Mouse (Mus musculus): ENCODE measurements around the gene Sap30bp. TPM values are rescaled to one million over a fixed set of nuclear protein-coding genes. Genes with fewer than 3 reads are reported as not detected.

Gene Sap30bp
- polyA plus RNA-seq (2012; rRNA removed) (8.7 and 22.6 TPM in 2 replicates), polyA plus RNA-seq (2014; fragmentation: Nextera tagmentation; extraction: Ambion mirVana) (20.0 and 21.2 TPM in 2 replicates)

DNA sequence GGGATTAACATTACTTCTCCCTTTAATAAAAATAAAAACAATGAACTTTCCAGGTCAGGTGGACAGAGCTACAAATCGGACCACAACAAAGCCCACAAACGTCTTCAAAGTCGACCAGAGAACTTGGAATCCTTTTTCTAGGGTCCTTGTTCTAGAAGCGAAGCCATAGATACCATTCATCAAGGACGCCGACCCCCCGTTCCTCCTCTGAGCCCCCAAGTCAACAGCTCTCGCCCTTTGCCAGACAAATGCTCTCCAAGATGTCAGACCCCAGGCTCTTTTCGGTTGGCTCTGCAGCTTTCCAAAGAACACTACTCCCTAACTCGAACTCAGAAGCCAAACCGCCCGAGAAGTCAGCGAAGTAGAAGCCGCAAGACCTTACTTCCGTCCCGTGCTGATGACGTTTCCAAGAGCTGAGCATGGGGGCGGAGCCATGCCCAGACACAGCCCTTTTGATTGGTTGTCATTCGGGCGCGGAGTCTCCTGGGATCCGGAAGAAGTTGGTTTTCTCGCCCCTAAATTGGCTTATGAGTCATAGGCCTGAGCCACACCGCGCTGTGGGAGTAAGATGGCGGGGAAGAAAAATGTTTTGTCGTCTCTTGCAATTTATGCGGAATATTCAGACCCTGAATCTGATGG, at the start of gene Sap30bp, which contains the start of gene Recql5:
Sap30bp (plus strand) TSS at position 175 of the 639 bp plus-strand sequence.
Recql5 (minus strand) TSS at position 370 of the 639 bp plus-strand sequence.
- Histone ChIP-seq H3K4me1 (replicated peaks; ENCODE audit: control insufficient read depth in 2 of 2, insufficient read depth in 2 of 2, low read length in 1 of 2) (peaks cover 16% of the 10 kb centered on the region in 2 experiments), H3K27me3 (ENCODE audit: control insufficient read depth, insufficient read depth, low read length) (no peaks in the 10 kb centered on the region), H3K4me2 (ENCODE audit: low read depth) (peak within 1 kb of the TSS; percentile 90), H3K4me3 (ENCODE audit: insufficient read depth in 1 of 2, low read depth in 2 of 2, low read length in 2 of 2) (peak within 1 kb of the TSS; percentile 84 to 100), H3K27ac (peak within 1 kb of the TSS; percentile 54), H3K9ac (replicated peaks) (peak within 1 kb of the TSS; percentile 87), H3K9me3 (ENCODE audit: control insufficient read depth, low read length) (no peaks in the 10 kb centered on the region), H3K36me3 (replicated peaks; ENCODE audit: control insufficient read depth, insufficient read depth, low read depth) (peaks cover 7% of the 10 kb centered on the region)
- WGBS (ENCODE audit: insufficient replicate concordance), result under 1% methylated on average over 28 of the region's 28 CpGs
- DNase-seq (ENCODE audit: low read depth in 3 of 3, low spot score in 3 of 3), result peak; percentile 98
- peak; percentile 99 for ATAC-seq (ENCODE audit: insufficient read depth)
- TF ChIP-seq CTCF (IDR thresholded peaks at IDR 0.05; ENCODE audit: low read depth), result no peak
- TF ChIP-seq EP300 (IDR thresholded peaks at IDR 0.05; ENCODE audit: low read depth), result no peak

DNA sequence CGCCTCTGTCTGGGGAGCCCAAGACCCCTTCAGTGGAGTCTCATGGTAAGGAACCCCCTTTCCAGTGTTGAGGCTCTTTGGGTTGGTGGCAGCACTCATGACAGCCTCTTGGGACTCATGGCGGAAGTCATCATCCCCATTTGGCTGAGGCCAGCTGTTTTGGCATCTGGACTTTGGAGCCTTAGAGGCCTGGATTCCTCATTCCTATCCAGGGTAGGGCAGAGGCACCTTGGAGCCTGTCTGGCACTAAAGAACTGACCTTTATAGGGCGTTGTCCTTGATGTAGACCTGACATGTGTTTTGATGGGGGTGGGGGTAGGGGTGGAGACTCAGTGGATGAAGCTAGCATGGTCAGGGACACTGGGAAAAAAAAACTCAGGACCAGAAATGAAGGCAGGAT, 48.7 kb upstream of the Sap30bp start:
- no peak for TF ChIP-seq CTCF (IDR thresholded peaks at IDR 0.05; ENCODE audit: low read depth)
- no peak for TF ChIP-seq EP300 (IDR thresholded peaks at IDR 0.05; ENCODE audit: low read depth)
- Histone ChIP-seq H3K36me3 (replicated peaks; ENCODE audit: control insufficient read depth, insufficient read depth, low read depth) (no peaks in the 10 kb centered on the region), H3K4me2 (ENCODE audit: low read depth) (no peak overlapping the region), H3K4me3 (ENCODE audit: insufficient read depth in 1 of 2, low read depth in 2 of 2, low read length in 2 of 2) (no peak overlapping the region), H3K9ac (replicated peaks) (no peak overlapping the region), H3K27ac (no peak overlapping the region), H3K27me3 (ENCODE audit: control insufficient read depth, insufficient read depth, low read length) (no peaks in the 10 kb centered on the region), H3K9me3 (ENCODE audit: control insufficient read depth, low read length) (no peaks in the 10 kb centered on the region), H3K4me1 (replicated peaks; ENCODE audit: control insufficient read depth in 2 of 2, insufficient read depth in 2 of 2, low read length in 1 of 2) (no peaks in the 10 kb centered on the region)
- no peak for ATAC-seq (ENCODE audit: insufficient read depth)
- DNase-seq (ENCODE audit: low read depth in 3 of 3, low spot score in 3 of 3), result no peak
- WGBS (ENCODE audit: insufficient replicate concordance), result 66% methylated on average over 3 of the region's 3 CpGs

- H3K27me3 ChIP-seq (ENCODE audit: control insufficient read depth, insufficient read depth, low read length), result no peaks in the 10 kb centered on the region
- TF ChIP-seq EP300 (IDR thresholded peaks at IDR 0.05; ENCODE audit: low read depth) (no peak), CTCF (IDR thresholded peaks at IDR 0.05; ENCODE audit: low read depth) (no peak)
- no peak overlapping the region for H3K4me3 ChIP-seq (ENCODE audit: insufficient read depth in 1 of 2, low read depth in 2 of 2, low read length in 2 of 2)
- DNase-seq (ENCODE audit: low read depth in 3 of 3, low spot score in 3 of 3), result no peak
- H3K36me3 ChIP-seq (replicated peaks; ENCODE audit: control insufficient read depth, insufficient read depth, low read depth), result no peaks in the 10 kb centered on the region
- WGBS (ENCODE audit: insufficient replicate concordance), result 59% methylated on average over 11 of the region's 11 CpGs
- no peaks in the 10 kb centered on the region for H3K4me1 ChIP-seq (replicated peaks; ENCODE audit: control insufficient read depth in 2 of 2, insufficient read depth in 2 of 2, low read length in 1 of 2)
- no peak for ATAC-seq (ENCODE audit: insufficient read depth)
- no peak overlapping the region for H3K9ac ChIP-seq (replicated peaks)
- no peak overlapping the region for H3K27ac ChIP-seq
- H3K9me3 ChIP-seq (ENCODE audit: control insufficient read depth, low read length), result no peaks in the 10 kb centered on the region
- no peak overlapping the region for H3K4me2 ChIP-seq (ENCODE audit: low read depth)
These were observed 47.8 kb upstream of the Sap30bp start for GRCm38 (mm10) chr11:115885281-115885680.

DNA sequence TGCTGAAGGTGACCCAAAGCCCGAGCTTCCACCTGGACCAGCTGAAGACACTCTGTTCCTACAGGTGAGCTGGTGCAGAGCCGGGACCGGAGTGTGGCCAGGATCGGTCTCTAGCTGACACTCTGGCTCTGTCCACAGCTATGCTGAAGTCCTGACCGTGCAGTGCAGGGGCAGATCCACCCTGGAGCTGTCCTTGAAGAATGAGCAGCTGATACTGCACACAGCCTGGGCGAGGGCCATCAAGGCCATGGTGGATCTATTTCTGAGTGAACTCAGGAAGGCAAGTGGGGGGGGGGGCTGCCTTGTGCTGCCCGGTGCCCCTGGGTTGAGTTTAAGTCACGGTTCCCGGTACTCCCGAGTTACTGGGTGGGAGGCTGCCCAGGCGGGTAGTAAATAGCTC, 46.6 kb upstream of the Sap30bp start:
- no peak overlapping the region for H3K4me2 ChIP-seq (ENCODE audit: low read depth)
- TF ChIP-seq EP300 (IDR thresholded peaks at IDR 0.05; ENCODE audit: low read depth) (no peak), CTCF (IDR thresholded peaks at IDR 0.05; ENCODE audit: low read depth) (no peak)
- no peaks in the 10 kb centered on the region for H3K27me3 ChIP-seq (ENCODE audit: control insufficient read depth, insufficient read depth, low read length)
- no peaks in the 10 kb centered on the region for H3K36me3 ChIP-seq (replicated peaks; ENCODE audit: control insufficient read depth, insufficient read depth, low read depth)
- WGBS (ENCODE audit: insufficient replicate concordance), result 82% methylated on average over 11 of the region's 11 CpGs
- H3K4me3 ChIP-seq (ENCODE audit: insufficient read depth in 1 of 2, low read depth in 2 of 2, low read length in 2 of 2), result no peak overlapping the region
- DNase-seq (ENCODE audit: low read depth in 3 of 3, low spot score in 3 of 3) (no peak), ATAC-seq (ENCODE audit: insufficient read depth) (no peak)
- H3K9me3 ChIP-seq (ENCODE audit: control insufficient read depth, low read length), result no peaks in the 10 kb centered on the region
- H3K9ac ChIP-seq (replicated peaks), result no peak overlapping the region
- no peak overlapping the region for H3K27ac ChIP-seq
- H3K4me1 ChIP-seq (replicated peaks; ENCODE audit: control insufficient read depth in 2 of 2, insufficient read depth in 2 of 2, low read length in 1 of 2), result no peaks in the 10 kb centered on the region

GRCm38 (mm10) chr11:115888020-115888419, 45.1 kb upstream of the Sap30bp start:
- Histone ChIP-seq H3K9ac (replicated peaks) (no peak overlapping the region), H3K27ac (no peak overlapping the region), H3K4me2 (ENCODE audit: low read depth) (no peak overlapping the region), H3K4me3 (ENCODE audit: insufficient read depth in 1 of 2, low read depth in 2 of 2, low read length in 2 of 2) (no peak overlapping the region), H3K36me3 (replicated peaks; ENCODE audit: control insufficient read depth, insufficient read depth, low read depth) (no peaks in the 10 kb centered on the region), H3K4me1 (replicated peaks; ENCODE audit: control insufficient read depth in 2 of 2, insufficient read depth in 2 of 2, low read length in 1 of 2) (no peaks in the 10 kb centered on the region), H3K27me3 (ENCODE audit: control insufficient read depth, insufficient read depth, low read length) (no peaks in the 10 kb centered on the region), H3K9me3 (ENCODE audit: control insufficient read depth, low read length) (no peaks in the 10 kb centered on the region)
- 73% methylated on average over 5 of the region's 5 CpGs for WGBS (ENCODE audit: insufficient replicate concordance)
- TF ChIP-seq CTCF (IDR thresholded peaks at IDR 0.05; ENCODE audit: low read depth), result no peak
- no peak for TF ChIP-seq EP300 (IDR thresholded peaks at IDR 0.05; ENCODE audit: low read depth)
- no peak for DNase-seq (ENCODE audit: low read depth in 3 of 3, low spot score in 3 of 3)
- ATAC-seq (ENCODE audit: insufficient read depth), result no peak

Measured in liver, embryonic 14.5 days (tissue).